Mouse (Mus musculus): Measurements from ENCODE around the gene Zfp618. TPM values are rescaled to one million over a fixed set of nuclear protein-coding genes. Genes with fewer than 3 reads are reported as not detected.

Zfp618 gene
- total RNA-seq, 2 experiments from 2014 or later = 4.6 to 7.0 TPM

DNA sequence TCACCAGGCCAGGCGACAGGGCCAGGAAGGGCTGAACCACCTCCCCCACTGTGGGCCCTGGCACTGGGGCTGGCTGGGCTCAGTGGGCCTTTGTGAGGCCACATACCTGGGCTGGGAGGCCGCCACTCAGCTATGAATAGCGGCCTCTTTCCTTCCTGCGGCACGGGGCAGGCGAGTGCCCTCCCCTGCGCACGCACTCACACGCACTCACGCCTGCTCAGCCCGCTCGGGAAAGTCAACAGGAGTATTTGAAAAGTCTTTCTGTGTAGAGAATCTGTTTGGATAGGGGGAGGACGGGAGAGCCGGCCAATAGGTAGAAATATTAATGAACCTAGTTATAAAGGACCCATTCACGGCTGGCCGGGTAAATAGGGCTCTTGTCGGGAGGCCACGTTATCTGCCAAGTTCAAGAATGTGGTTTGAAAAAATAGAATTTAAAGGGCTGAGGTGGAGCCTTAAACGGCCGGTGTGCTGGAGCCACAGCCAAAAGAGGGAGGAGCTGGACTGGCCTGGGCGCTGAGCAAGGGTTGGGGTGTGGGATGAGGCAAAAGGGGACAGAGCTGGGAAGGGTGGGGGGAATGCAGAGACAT, 221.0 kb downstream of the Zfp618 start:
- no peak for DNase-seq (ENCODE audit: low spot score in 2 of 2)
- intact Hi-C loops (cut with DNase I) = no loop called here

Other genes with a start within 250 kb of the Zfp618 start
- gene Ambp, start 189.2 kb downstream of the Zfp618 start, total RNA-seq (2021) = not detected
- gene Kif12, start 206.6 kb downstream of the Zfp618 start, total RNA-seq (2021) = not detected
- gene Col27a1, start 248.4 kb downstream of the Zfp618 start, total RNA-seq (2021) = 1 to 10 TPM; 2.2 to 4.3 TPM